Comparison of ENCODE assay signal across 8 mouse cellular contexts in genomic region chr5:144988340-144989060, GRCm38 (mm10). TPM values are rescaled to one million over a fixed set of nuclear protein-coding genes. Genes with fewer than 3 reads are reported as not detected.
DNase-seq lines count a peak whose midpoint lies in the region; ATAC-seq lines count a peak whose summit lies in the region.

No protein-coding gene starts in this region.

- H3K9me3 ChIP-seq in embryonic facial prominence, embryonic 10.5 days: peaks cover 14% of the 10 kb centered on the region
- no peaks in the 10 kb centered on the region for H3K9me3 ChIP-seq in stomach, embryonic 14.5 days (ENCODE audit: control insufficient read depth, low read depth, low read length)

- H3K4me3 ChIP-seq in embryonic facial prominence, embryonic 10.5 days: no peak overlapping the region
- H3K4me3 ChIP-seq in stomach, embryonic 14.5 days (ENCODE audit: low read depth, low read length): no peak overlapping the region

- no peaks in the 10 kb centered on the region for H3K27me3 ChIP-seq in embryonic facial prominence, embryonic 10.5 days (replicated peaks; ENCODE audit: low read depth, poor library complexity, severe bottlenecking)
- no peaks in the 10 kb centered on the region for H3K27me3 ChIP-seq in stomach, embryonic 14.5 days (ENCODE audit: control insufficient read depth, insufficient read depth, low read length)

- H3K4me2 ChIP-seq in stomach, embryonic 14.5 days (replicated peaks; ENCODE audit: low read depth, low read length): no peak overlapping the region

- intact Hi-C loops in heart, postnatal 36 days (cut with DNase I): loop anchor here (2.0 to 5.0 kb wide), 4 partner anchors 104 to 196 kb away; no protein-coding TSS in a partner anchor

- peak; percentile 58 for DNase-seq in gastrocnemius, adult 18-20 months (ENCODE audit: low spot score)
- DNase-seq in gastrocnemius, postnatal 10 days: no peak
- peak; percentile 46 for DNase-seq in WW6 (ENCODE audit: low read depth, low spot score)
- DNase-seq in embryonic facial prominence, embryonic 10.5 days (ENCODE audit: low spot score): peak; percentile 43
- peak; percentile 32 to 39 for DNase-seq in heart, postnatal 36 days
- peak; percentile 40 to 49 for DNase-seq in layer of hippocampus, adult 8-10 months (ENCODE audit: low spot score in 2 of 2)
- peak; percentile 78 for DNase-seq in lung, postnatal 36 days

- H3K27ac ChIP-seq in embryonic facial prominence, embryonic 10.5 days (replicated peaks): no peak overlapping the region
- H3K27ac ChIP-seq in stomach, embryonic 14.5 days (ENCODE audit: low read length): no peak overlapping the region

- 56% methylated on average over 9 of the region's 9 CpGs for WGBS in embryonic facial prominence, embryonic 10.5 days
- 45% methylated on average over 9 of the region's 9 CpGs for WGBS in stomach, embryonic 14.5 days

- no peaks in the 10 kb centered on the region for H3K36me3 ChIP-seq in embryonic facial prominence, embryonic 10.5 days (replicated peaks)
- H3K36me3 ChIP-seq in stomach, embryonic 14.5 days (ENCODE audit: control insufficient read depth, insufficient read depth, low read length): no peaks in the 10 kb centered on the region

- H3K9ac ChIP-seq in stomach, embryonic 14.5 days (replicated peaks; ENCODE audit: low read depth, low read length): no peak overlapping the region

- ATAC-seq in stomach, embryonic 14.5 days (ENCODE audit: insufficient number of reproducible peaks, insufficient read depth, low FRiP score, low read depth): peak; percentile 61; the same call in 1 of the 2 replicates

- H3K4me1 ChIP-seq in embryonic facial prominence, embryonic 10.5 days: no peaks in the 10 kb centered on the region
- no peaks in the 10 kb centered on the region for H3K4me1 ChIP-seq in stomach, embryonic 14.5 days (ENCODE audit: control insufficient read depth, insufficient read depth, low read length)

RNA-seq across cellular contexts. Expression of gene Smurf1, which starts 22.9 kb away (rescaled TPM):
- 10 to 100 TPM in 1 of 2 experiments, 1 to 10 TPM in 1; 9.7 to 13.3 TPM for total RNA-seq in gastrocnemius, adult 18-20 months (2021)
- 10 to 100 TPM; 15.7 to 20.2 TPM for total RNA-seq in gastrocnemius, postnatal 10 days (2021)
- 14.5 and 17.0 TPM in 2 replicates for polyA plus RNA-seq in embryonic facial prominence, embryonic 10.5 days (2016; fragmentation: Nextera tagmentation; extraction: Ambion mirVana)
- 10 to 100 TPM; 24.6 to 27.2 TPM for total RNA-seq in heart, postnatal 36 days (2021)
- total RNA-seq in layer of hippocampus, adult 8-10 months (2022): 10 to 100 TPM; 29.7 to 35.4 (median 31.0) TPM
- 15.6 and 21.7 TPM in 2 replicates for polyA plus RNA-seq in stomach, embryonic 14.5 days (2014; fragmentation: Nextera tagmentation; extraction: Ambion mirVana)

RNA-seq across cellular contexts. Expression of gene Gm4871, which starts 44.1 kb away (rescaled TPM):
- total RNA-seq in gastrocnemius, adult 18-20 months (2021): not detected
- not detected for total RNA-seq in gastrocnemius, postnatal 10 days (2021)
- polyA plus RNA-seq in embryonic facial prominence, embryonic 10.5 days (2016; fragmentation: Nextera tagmentation; extraction: Ambion mirVana): not detected in 2 replicates
- total RNA-seq in heart, postnatal 36 days (2021): not detected
- total RNA-seq in layer of hippocampus, adult 8-10 months (2022): not detected
- not detected in 2 replicates for polyA plus RNA-seq in stomach, embryonic 14.5 days (2014; fragmentation: Nextera tagmentation; extraction: Ambion mirVana)

RNA-seq across cellular contexts. Expression of gene 1700018F24Rik, which starts 54.3 kb away (rescaled TPM):
- total RNA-seq in gastrocnemius, adult 18-20 months (2021): not detected
- total RNA-seq in gastrocnemius, postnatal 10 days (2021): not detected
- not detected in 2 replicates for polyA plus RNA-seq in embryonic facial prominence, embryonic 10.5 days (2016; fragmentation: Nextera tagmentation; extraction: Ambion mirVana)
- not detected for total RNA-seq in heart, postnatal 36 days (2021)
- total RNA-seq in layer of hippocampus, adult 8-10 months (2022): not detected
- not detected in 2 replicates for polyA plus RNA-seq in stomach, embryonic 14.5 days (2014; fragmentation: Nextera tagmentation; extraction: Ambion mirVana)
